Mouse (Mus musculus) lung, embryonic 16.5 days (tissue): ENCODE results near the gene Rdh16f1. TPM values are rescaled to one million over a fixed set of nuclear protein-coding genes. Genes with fewer than 3 reads are reported as not detected.
"Not testable (repeated sequence)": the region's sequence is repeated elsewhere in the genome, so short reads cannot be mapped to it uniquely, and the experiment has no call there.

ENCODE experiments used
- ATAC-seq: fragments of 200-750 bp; cut with Nextera tagmentation; 2 replicates; pipeline ENCODE4 v1.8.0; 2017; ENCODE audit warnings: low read depth, mild to moderate bottlenecking, moderate library complexity
- H3K27ac ChIP-seq: fragments of 300-500 bp; sonication (generic); 2 replicates; pipeline ENCODE4 v1.5.1; 2014; ENCODE audit warnings: mild to moderate bottlenecking, control low read depth, low read length
- H3K27me3 ChIP-seq: fragments of 300-500 bp; sonication (generic); 2 replicates; pipeline ENCODE4 v1.6.1; 2014; ENCODE audit warnings: low read depth, low read length, mixed read lengths; ENCODE audit not compliant: control insufficient read depth, insufficient read depth
- H3K36me3 ChIP-seq: fragments of 300-500 bp; sonication (generic); 2 replicates; pipeline ENCODE4 v1.6.1; 2014; ENCODE audit warnings: low read length; ENCODE audit not compliant: control insufficient read depth, insufficient read depth
- H3K4me1 ChIP-seq: fragments of 300-500 bp; sonication (generic); replicated peaks from 2 replicates; pipeline ENCODE4 v1.6.1; 2014; ENCODE audit warnings: low read length, mixed read lengths; ENCODE audit not compliant: control insufficient read depth, insufficient read depth
- H3K4me2 ChIP-seq: fragments of 300-500 bp; sonication (generic); 2 replicates; pipeline ENCODE4 v1.6.1; 2014; ENCODE audit warnings: low read depth, low read length, control low read depth
- H3K4me3 ChIP-seq: fragments of 300-500 bp; sonication (generic); 2 replicates; pipeline ENCODE4 v1.5.1; 2014; ENCODE audit warnings: mild to moderate bottlenecking, low read length, control low read depth
- H3K9ac ChIP-seq: fragments of 300-500 bp; sonication (generic); 2 replicates; pipeline ENCODE4 v1.6.1; 2014; ENCODE audit warnings: low read length, control low read depth
- H3K9me3 ChIP-seq: fragments of 300-500 bp; sonication (generic); 2 replicates; pipeline ENCODE4 v1.6.1; 2016; ENCODE audit warnings: low read length; ENCODE audit not compliant: control insufficient read depth
- WGBS: fragments of 180-500 bp; shearing (Covaris S2); extraction: QIAGEN DNeasy Blood & Tissue Kit; methylation state at CpG from one replicate; pipeline ENCODE4 v1.1.7; 2014; 5-methylcytosine and 5-hydroxymethylcytosine counted together
- polyA plus RNA-seq: library from polyadenylated mRNA; unstranded; fragments of >200 nt; fragmentation: Nextera tagmentation; extraction: Ambion mirVana; gene quantifications from 2 replicates; pipeline ENCODE4 v1.2.1, GENCODE M21; 2015

Gene Rdh16f1
- polyA plus RNA-seq, 1 experiment from 2014 or later, result not detected

- no peak overlapping the region for H3K27ac ChIP-seq
- H3K4me1 ChIP-seq, result no peaks in the 10 kb centered on the region
- H3K27me3 ChIP-seq, result no peaks in the 10 kb centered on the region
- H3K4me3 ChIP-seq, result no peak overlapping the region
- H3K9me3 ChIP-seq, result no peaks in the 10 kb centered on the region
- 74% methylated on average over 5 of the region's 5 CpGs for WGBS
- no peak overlapping the region for H3K9ac ChIP-seq
- no peak overlapping the region for H3K4me2 ChIP-seq
- H3K36me3 ChIP-seq, result no peaks in the 10 kb centered on the region
- no peak for ATAC-seq
Measured at GRCm38 (mm10) chr10:127802236-127802635, 42.6 kb downstream of the Rdh16f1 start.

GRCm38 (mm10) chr10:127804416-127804815, 44.8 kb downstream of the Rdh16f1 start:
- H3K27me3 ChIP-seq, result no peaks in the 10 kb centered on the region
- H3K36me3 ChIP-seq, result no peaks in the 10 kb centered on the region
- no peak overlapping the region for H3K27ac ChIP-seq
- no peak for ATAC-seq
- WGBS, result 57% methylated on average over 7 of the region's 7 CpGs
- H3K4me2 ChIP-seq, result no peak overlapping the region
- H3K9me3 ChIP-seq, result no peaks in the 10 kb centered on the region
- no peak overlapping the region for H3K4me3 ChIP-seq
- no peaks in the 10 kb centered on the region for H3K4me1 ChIP-seq
- H3K9ac ChIP-seq, result no peak overlapping the region

GRCm38 (mm10) chr10:127815888-127816287, 56.3 kb downstream of the Rdh16f1 start:
- no peak overlapping the region for H3K9ac ChIP-seq
- no peaks in the 10 kb centered on the region for H3K27me3 ChIP-seq
- no peaks in the 10 kb centered on the region for H3K4me1 ChIP-seq
- ATAC-seq, result no peak
- H3K27ac ChIP-seq, result no peak overlapping the region
- H3K36me3 ChIP-seq, result no peaks in the 10 kb centered on the region
- peaks cover 2% of the 10 kb centered on the region; the same call in 1 of the 2 replicates for H3K9me3 ChIP-seq
- H3K4me2 ChIP-seq, result no peak overlapping the region
- no peak overlapping the region for H3K4me3 ChIP-seq

GRCm38 (mm10) chr10:127817268-127817910, 57.8 kb downstream of the Rdh16f1 start:
- H3K27ac ChIP-seq, H3K9ac ChIP-seq, H3K27me3 ChIP-seq, H3K4me3 ChIP-seq, H3K36me3 ChIP-seq, H3K9me3 ChIP-seq, H3K4me1 ChIP-seq, ATAC-seq, H3K4me2 ChIP-seq: not testable (repeated sequence)
- 67% methylated on average over 4 of the region's 4 CpGs for WGBS

GRCm38 (mm10) chr10:127821806-127822205, 62.2 kb downstream of the Rdh16f1 start:
- ATAC-seq, H3K4me3 ChIP-seq, H3K36me3 ChIP-seq, H3K27ac ChIP-seq, H3K9ac ChIP-seq, H3K4me2 ChIP-seq, H3K27me3 ChIP-seq, H3K4me1 ChIP-seq, H3K9me3 ChIP-seq: not testable (repeated sequence)
- WGBS, result 81% methylated on average over 2 of the region's 2 CpGs

- Histone ChIP-seq H3K4me1 (no peaks in the 10 kb centered on the region), H3K36me3 (no peaks in the 10 kb centered on the region), H3K9me3 (peaks cover 3% of the 10 kb centered on the region; the same call in 1 of the 2 replicates), H3K4me3 (no peak overlapping the region), H3K27me3 (no peaks in the 10 kb centered on the region), H3K9ac (no peak overlapping the region), H3K27ac (no peak overlapping the region), H3K4me2 (no peak overlapping the region)
- ATAC-seq, result no peak
- 70% methylated on average over 6 of the region's 6 CpGs for WGBS
Measured at GRCm38 (mm10) chr10:127825386-127825785, 65.8 kb downstream of the Rdh16f1 start.

- no peaks in the 10 kb centered on the region for H3K9me3 ChIP-seq
- no peaks in the 10 kb centered on the region for H3K36me3 ChIP-seq
- H3K27me3 ChIP-seq, result no peaks in the 10 kb centered on the region
- no peaks in the 10 kb centered on the region for H3K4me1 ChIP-seq
- WGBS, result 58% methylated on average over 3 of the region's 3 CpGs
- no peak for ATAC-seq
- H3K4me2 ChIP-seq, result no peak overlapping the region
- no peak overlapping the region for H3K27ac ChIP-seq
- no peak overlapping the region for H3K9ac ChIP-seq
- no peak overlapping the region for H3K4me3 ChIP-seq
Measured at GRCm38 (mm10) chr10:127829121-127829520, 69.5 kb downstream of the Rdh16f1 start.

GRCm38 (mm10) chr10:127834186-127834585, 74.6 kb downstream of the Rdh16f1 start:
- not testable (repeated sequence) for H3K4me3 ChIP-seq, H3K27ac ChIP-seq, H3K9me3 ChIP-seq, H3K36me3 ChIP-seq, H3K4me1 ChIP-seq, H3K9ac ChIP-seq, H3K27me3 ChIP-seq, H3K4me2 ChIP-seq, ATAC-seq
- WGBS, result 88% methylated on average over 1 of the region's 1 CpGs

GRCm38 (mm10) chr10:127835292-127835691, 75.7 kb downstream of the Rdh16f1 start:
- WGBS, result 61% methylated on average over 5 of the region's 5 CpGs
- no peaks in the 10 kb centered on the region for H3K4me1 ChIP-seq
- no peak overlapping the region for H3K27ac ChIP-seq
- H3K9me3 ChIP-seq, result no peaks in the 10 kb centered on the region
- H3K9ac ChIP-seq, result no peak overlapping the region
- no peak for ATAC-seq
- H3K4me3 ChIP-seq, result no peak overlapping the region
- H3K4me2 ChIP-seq, result no peak overlapping the region
- no peaks in the 10 kb centered on the region for H3K27me3 ChIP-seq
- no peaks in the 10 kb centered on the region for H3K36me3 ChIP-seq

GRCm38 (mm10) chr10:127837793-127838192, 78.2 kb downstream of the Rdh16f1 start:
- 89% methylated on average over 5 of the region's 5 CpGs for WGBS
- not testable (repeated sequence) for H3K4me3 ChIP-seq, H3K36me3 ChIP-seq, ATAC-seq, H3K27me3 ChIP-seq, H3K4me1 ChIP-seq, H3K9me3 ChIP-seq, H3K4me2 ChIP-seq, H3K9ac ChIP-seq, H3K27ac ChIP-seq
